Mouse (Mus musculus): ENCODE results near the gene Wdr43.

GRCm38 (mm10) chr17:71697896-71698618 lies 82.4 kb downstream of the Wdr43 start:
- TF ChIP-seq TAL1 (IDR thresholded peaks at IDR 0.05; ENCODE audit: low read length) (no peak), GATA1 (IDR thresholded peaks at IDR 0.05; ENCODE audit: low read length) (no peak)
